ENCODE assay signal across 19 mouse cellular contexts in genomic region chr5:97947261-97947660, GRCm38 (mm10).
DNase-seq lines count a peak whose midpoint lies in the region; ATAC-seq and TF ChIP-seq lines count a peak whose summit lies in the region.
"Had no signal": no experiment of that assay in that cellular context is flagged by ENCODE, and none has a peak within 500 bp of the region (broad histone marks: within the 10 kb centered on the region; RNA-seq: fewer than 3 reads in every experiment).

No protein-coding gene starts in this region.

- 81% methylated on average over 3 of the region's 3 CpGs for WGBS in kidney, postnatal 0 days
- 92% methylated on average over 3 of the region's 3 CpGs for whole genome bisulfite sequencing in thymus, adult 2 months
- 80% methylated on average over 3 of the region's 3 CpGs for WGBS in forebrain, embryonic 11.5 days

- no peak overlapping the region for H3K27ac ChIP-seq in kidney, postnatal 0 days
- H3K27ac ChIP-seq in thymus, adult 2 months (ENCODE audit: control insufficient read depth, insufficient read depth, low read length): no peak overlapping the region
- no peak overlapping the region for H3K27ac ChIP-seq in forebrain, embryonic 11.5 days (ENCODE audit: low read depth, low read length)
- H3K27ac ChIP-seq: embryonic facial prominence, embryonic 13.5 days; forebrain, embryonic 15.5 days; left cerebral cortex, adult 2 months; liver, embryonic 12.5 days had no signal

- DNase-seq in adrenal gland, postnatal 14 days: peak; percentile 7
- no peak for DNase-seq in adrenal gland, postnatal 10 days
- no peak for DNase-seq in kidney, postnatal 0 days (ENCODE audit: low spot score)
- DNase-seq in kidney, postnatal 14 days: no peak
- DNase-seq in thymus, adult 2 months: peak; percentile 21
- no peak for DNase-seq in thymus, postnatal 14 days
- no peak for DNase-seq in forebrain, embryonic 11.5 days (ENCODE audit: low spot score)
- DNase-seq: adrenal gland, adult 8-10 months; cerebellum, postnatal 10 days; kidney, adult 11 months; kidney, postnatal 25 days; left cerebral cortex, postnatal 4 days; lung, embryonic 14.5 days; right cerebral cortex, postnatal 25 days had no signal

- H3K9ac ChIP-seq in kidney, postnatal 0 days (ENCODE audit: low read depth, low read length): no peak overlapping the region
- no peak overlapping the region for H3K9ac ChIP-seq in forebrain, embryonic 11.5 days (ENCODE audit: low read length)
- H3K9ac ChIP-seq: embryonic facial prominence, embryonic 13.5 days; forebrain, embryonic 15.5 days; liver, embryonic 12.5 days; lung, embryonic 14.5 days had no signal

- no peaks in the 10 kb centered on the region for H3K9me3 ChIP-seq in kidney, postnatal 0 days (replicated peaks; ENCODE audit: low read length)
- no peaks in the 10 kb centered on the region for H3K9me3 ChIP-seq in forebrain, embryonic 11.5 days (ENCODE audit: control insufficient read depth, low read length)
- H3K9me3 ChIP-seq: embryonic facial prominence, embryonic 13.5 days; forebrain, embryonic 15.5 days; liver, embryonic 12.5 days had no signal

- no peak for TF ChIP-seq POLR2A in thymus, adult 2 months (IDR thresholded peaks at IDR 0.05; ENCODE audit: control insufficient read depth, extremely low read depth, insufficient read depth, low read length, poor library complexity)

- no peak overlapping the region for H3K4me3 ChIP-seq in kidney, postnatal 0 days (replicated peaks; ENCODE audit: low read depth, low read length)
- no peak overlapping the region for H3K4me3 ChIP-seq in thymus, adult 2 months (ENCODE audit: control insufficient read depth, insufficient read depth, low read length)
- H3K4me3 ChIP-seq in forebrain, embryonic 11.5 days (ENCODE audit: low read depth, low read length): no peak overlapping the region
- H3K4me3 ChIP-seq: embryonic facial prominence, embryonic 13.5 days; forebrain, embryonic 15.5 days; left cerebral cortex, adult 2 months; liver, embryonic 12.5 days had no signal

- no peak overlapping the region for H3K4me2 ChIP-seq in kidney, postnatal 0 days (ENCODE audit: low read length)
- H3K4me2 ChIP-seq in forebrain, embryonic 11.5 days (ENCODE audit: low read depth, low read length, severe bottlenecking): no peak overlapping the region
- H3K4me2 ChIP-seq: embryonic facial prominence, embryonic 13.5 days; forebrain, embryonic 15.5 days; liver, embryonic 12.5 days; lung, embryonic 14.5 days had no signal

- no peaks in the 10 kb centered on the region for H3K27me3 ChIP-seq in kidney, postnatal 0 days (ENCODE audit: insufficient read depth, low read length)
- H3K27me3 ChIP-seq in thymus, adult 2 months (ENCODE audit: control insufficient read depth, insufficient read depth, low read length): no peaks in the 10 kb centered on the region
- no peaks in the 10 kb centered on the region for H3K27me3 ChIP-seq in forebrain, embryonic 11.5 days (ENCODE audit: control insufficient read depth, insufficient read depth, low read length)
- H3K27me3 ChIP-seq: embryonic facial prominence, embryonic 13.5 days; forebrain, embryonic 15.5 days; liver, embryonic 12.5 days had no signal

- no peaks in the 10 kb centered on the region for H3K36me3 ChIP-seq in kidney, postnatal 0 days (ENCODE audit: insufficient read depth, low read length)
- no peaks in the 10 kb centered on the region for H3K36me3 ChIP-seq in thymus, adult 2 months (ENCODE audit: control insufficient read depth, insufficient read depth, low read length)
- H3K36me3 ChIP-seq in forebrain, embryonic 11.5 days (ENCODE audit: control insufficient read depth, insufficient read depth, low read length): no peaks in the 10 kb centered on the region
- H3K36me3 ChIP-seq: forebrain, embryonic 15.5 days; liver, embryonic 12.5 days had no signal

- ATAC-seq in kidney, postnatal 0 days (replicated peaks; ENCODE audit: low FRiP score, low read depth): no peak
- ATAC-seq in forebrain, embryonic 11.5 days (replicated peaks; ENCODE audit: low FRiP score): no peak
- ATAC-seq: forebrain, embryonic 15.5 days; hindbrain, embryonic 16.5 days; liver, embryonic 12.5 days had no signal

- H3K4me1 ChIP-seq in kidney, postnatal 0 days (replicated peaks; ENCODE audit: insufficient read depth, low read length): no peaks in the 10 kb centered on the region
- no peaks in the 10 kb centered on the region for H3K4me1 ChIP-seq in thymus, adult 2 months (replicated peaks; ENCODE audit: control insufficient read depth, insufficient read depth, low read length)
- H3K4me1 ChIP-seq in forebrain, embryonic 11.5 days (replicated peaks; ENCODE audit: control insufficient read depth, insufficient read depth, low read length): no peaks in the 10 kb centered on the region
- H3K4me1 ChIP-seq: embryonic facial prominence, embryonic 13.5 days; forebrain, embryonic 15.5 days; liver, embryonic 12.5 days had no signal

- TF ChIP-seq CTCF in kidney, postnatal 0 days (IDR thresholded peaks at IDR 0.05; ENCODE audit: low read depth): peak; percentile 16; the same call in 1 of the 2 replicates
- TF ChIP-seq CTCF in thymus, adult 2 months (IDR thresholded peaks at IDR 0.05; ENCODE audit: borderline replicate concordance, control insufficient read depth, extremely low read depth, insufficient read depth, low read length, poor library complexity): no peak

Comparison
In these comparisons a context has a peak if more than half of its experiments do, and no peak if none do; other contexts are left out.
1. DNase-seq: peak in adrenal gland, postnatal 14 days (single experiment) and thymus, adult 2 months (single experiment); none in adrenal gland, postnatal 10 days (single experiment), kidney, postnatal 0 days (single experiment), kidney, postnatal 14 days (single experiment), thymus, postnatal 14 days (single experiment) and forebrain, embryonic 11.5 days (single experiment).